Mouse (Mus musculus): ENCODE data around the gene Rpl36-ps4.

The Rpl36-ps4 gene

GRCm38 (mm10) chr17:87920677-87921076 is at the start of gene Rpl36-ps4:
TSS of gene Rpl36-ps4 (plus strand) at chr17:87920977.
- DNase-seq (ENCODE audit: low spot score) = no peak

DNA sequence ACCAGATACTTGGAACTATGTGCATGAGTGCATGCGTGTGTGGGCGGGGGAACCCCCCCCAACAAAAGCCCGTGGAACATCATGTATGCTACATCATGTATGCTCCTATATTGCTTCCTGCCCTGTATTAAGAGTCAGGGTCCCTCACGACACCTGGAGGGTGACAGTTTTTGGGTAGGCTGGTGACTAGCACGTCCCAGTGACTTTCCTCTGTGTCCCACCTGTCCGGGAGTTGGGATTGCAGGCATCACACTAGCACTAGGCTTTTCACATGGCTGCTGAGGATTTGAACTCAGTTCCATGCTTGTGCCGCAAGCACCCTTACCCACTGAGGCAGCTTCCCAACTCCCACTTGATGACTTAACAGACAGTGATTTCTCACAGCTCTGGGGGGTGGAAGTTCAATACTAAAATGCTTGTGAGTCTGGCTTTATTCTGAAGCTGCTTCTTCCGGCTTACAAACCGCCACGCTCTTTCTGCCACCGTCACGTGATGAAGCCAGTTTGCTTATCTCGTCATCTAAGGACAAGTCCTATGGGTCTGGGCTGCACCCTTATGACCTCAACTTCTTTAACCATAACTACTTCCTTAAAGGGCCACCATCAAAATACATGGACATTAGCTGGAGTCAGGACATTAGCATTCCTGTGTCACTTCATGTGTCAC is 49.2 kb upstream of the Rpl36-ps4 start:
- DNase-seq (ENCODE audit: low spot score) = no peak

- DNase-seq (ENCODE audit: low spot score) = no peak
These were observed 48.5 kb upstream of the Rpl36-ps4 start for GRCm38 (mm10) chr17:87872286-87872685.

DNA sequence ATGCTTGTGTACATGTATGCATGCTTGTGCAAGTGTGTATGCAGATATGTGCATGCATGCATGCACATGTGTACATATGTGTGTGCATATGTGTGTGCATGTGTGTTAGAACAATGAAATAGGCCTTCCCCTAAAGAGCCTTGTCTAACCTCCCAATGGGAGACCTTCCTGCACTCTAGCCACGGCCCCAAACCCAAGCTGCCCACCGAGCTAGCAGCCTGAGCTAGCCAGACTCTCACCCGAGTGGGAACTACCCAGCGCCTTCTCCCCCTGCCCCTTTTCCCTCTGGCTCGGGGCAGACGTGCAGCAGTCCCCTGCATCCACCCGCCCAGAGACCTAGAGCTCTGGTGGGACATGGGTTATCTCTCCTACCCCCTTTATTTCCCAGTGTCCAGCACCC is 47.3 kb upstream of the Rpl36-ps4 start:
- no peak for DNase-seq (ENCODE audit: low spot score)

- no peak for DNase-seq (ENCODE audit: low spot score)
These were observed 46.8 kb upstream of the Rpl36-ps4 start for GRCm38 (mm10) chr17:87873943-87874342.

- no peak for DNase-seq (ENCODE audit: low spot score)
These were observed 45.3 kb upstream of the Rpl36-ps4 start for GRCm38 (mm10) chr17:87875346-87875920.

DNA sequence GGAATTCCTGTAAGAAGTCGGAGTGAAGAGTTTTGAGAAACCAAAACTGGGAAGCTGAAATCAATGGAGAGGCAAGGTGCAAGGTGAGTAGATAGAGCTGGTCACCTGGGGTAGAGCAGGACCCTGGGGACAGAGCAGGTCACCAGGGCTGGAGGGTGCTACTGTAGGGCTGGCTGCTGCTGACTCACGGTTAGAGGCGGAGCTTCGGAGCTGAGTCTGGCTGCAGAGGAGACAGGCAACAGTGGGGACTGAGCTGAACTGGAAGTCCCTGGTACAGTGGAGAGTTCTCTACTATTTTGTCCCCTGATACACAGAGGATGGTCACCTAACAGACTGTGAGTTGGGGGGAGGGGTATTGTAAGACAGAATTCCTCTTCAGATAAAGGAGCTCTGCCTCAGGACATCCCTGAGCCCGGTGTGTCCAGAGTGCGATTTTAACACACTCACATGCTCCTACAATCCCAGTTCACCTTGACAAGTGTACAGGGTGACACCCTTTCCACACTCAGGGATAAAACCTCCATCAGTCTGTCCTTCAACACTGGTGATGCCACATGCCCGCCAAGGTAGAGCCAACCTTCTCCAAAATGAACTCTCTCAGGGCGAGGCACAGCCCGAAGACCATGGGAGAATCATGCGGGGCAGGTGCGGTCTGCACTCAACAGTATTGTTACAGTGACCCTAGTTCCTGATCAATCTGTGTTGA is 44.3 kb upstream of the Rpl36-ps4 start:
- no peak for DNase-seq (ENCODE audit: low spot score)

DNA sequence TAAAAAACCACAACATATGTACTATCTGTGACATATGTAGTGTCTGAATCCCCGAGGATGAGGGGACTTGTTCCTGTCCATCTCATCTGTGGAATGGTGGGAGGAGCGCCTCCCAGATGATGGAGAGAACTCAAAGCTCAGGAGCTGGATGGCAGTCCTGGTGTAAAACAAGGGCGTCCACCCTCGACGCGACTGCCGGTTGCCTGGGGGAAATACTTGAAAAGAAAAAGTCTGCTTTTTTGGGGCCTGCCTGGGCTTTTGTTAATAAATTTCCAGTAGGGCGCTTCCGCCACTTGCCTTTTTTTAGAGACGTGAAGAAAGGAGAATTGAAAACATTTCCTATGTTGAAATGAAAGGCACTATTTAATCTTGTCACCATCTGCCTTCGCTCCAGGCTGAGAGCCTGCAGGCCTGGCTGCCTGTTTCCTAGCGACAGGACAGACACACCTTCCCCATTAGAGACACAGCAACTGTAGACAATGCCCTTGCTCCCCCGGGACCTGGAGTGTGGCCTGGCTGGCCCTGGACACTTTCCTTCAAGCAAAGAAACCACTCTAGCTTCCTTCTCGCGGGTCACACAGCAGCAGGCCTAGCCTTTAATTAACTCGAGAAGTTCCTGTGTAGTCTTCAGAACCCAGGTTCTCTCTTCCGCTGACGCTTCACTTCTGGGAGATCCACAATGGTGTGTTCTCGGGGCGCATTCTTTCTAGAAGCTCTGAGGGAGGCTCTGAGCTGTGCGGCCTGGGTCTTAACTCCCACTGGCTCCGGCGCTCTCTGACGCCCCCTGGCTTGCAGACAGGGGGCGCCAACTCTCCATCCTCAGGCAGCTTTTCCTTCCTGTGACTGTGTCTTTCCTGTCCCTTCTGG is 43.3 kb upstream of the Rpl36-ps4 start:
- DNase-seq (ENCODE audit: low spot score) = no peak

DNA sequence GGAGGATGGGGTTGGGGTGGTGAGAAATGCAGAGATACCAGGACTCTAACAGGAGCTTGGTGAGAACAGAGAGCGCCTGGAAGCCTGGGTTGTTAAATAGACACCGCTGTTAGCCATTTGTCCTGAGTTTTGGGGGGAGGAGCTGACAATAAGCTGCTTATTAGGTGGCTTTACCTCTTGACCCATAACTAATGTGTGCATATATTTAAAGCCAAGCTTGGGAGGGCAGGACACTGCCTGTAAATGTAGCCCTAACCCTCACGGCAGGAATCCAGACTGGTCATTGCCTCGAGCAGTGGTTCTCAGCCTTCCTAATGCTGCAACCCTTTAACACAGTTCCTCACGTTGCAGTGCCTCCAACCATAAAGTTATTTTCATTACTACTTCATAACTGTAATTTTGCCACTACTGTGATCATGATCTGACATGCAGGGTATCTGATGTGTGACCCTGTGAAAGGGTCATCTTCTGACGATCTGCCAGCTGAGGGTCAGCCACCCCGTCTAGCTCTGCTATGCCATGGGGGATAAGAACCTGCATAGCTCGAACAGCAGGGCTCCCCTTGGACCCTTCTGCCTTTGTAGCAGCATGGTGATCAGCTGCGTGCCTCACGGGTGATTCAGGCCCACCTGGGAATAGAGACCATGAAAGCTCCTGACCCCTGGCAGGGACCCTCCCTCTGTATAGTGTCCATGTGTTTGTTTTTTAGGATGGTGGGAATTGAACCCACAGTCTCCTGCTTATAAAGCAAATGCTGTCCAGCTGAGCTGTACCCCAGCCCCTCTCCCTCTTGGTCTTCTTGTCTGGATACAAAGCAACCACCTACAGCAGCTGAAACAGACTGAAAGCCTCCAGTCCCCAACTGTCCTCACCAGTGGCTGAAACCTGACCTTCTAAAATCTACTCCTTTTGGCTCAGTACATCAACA is 42.0 kb upstream of the Rpl36-ps4 start:
- no peak for DNase-seq (ENCODE audit: low spot score)

DNA sequence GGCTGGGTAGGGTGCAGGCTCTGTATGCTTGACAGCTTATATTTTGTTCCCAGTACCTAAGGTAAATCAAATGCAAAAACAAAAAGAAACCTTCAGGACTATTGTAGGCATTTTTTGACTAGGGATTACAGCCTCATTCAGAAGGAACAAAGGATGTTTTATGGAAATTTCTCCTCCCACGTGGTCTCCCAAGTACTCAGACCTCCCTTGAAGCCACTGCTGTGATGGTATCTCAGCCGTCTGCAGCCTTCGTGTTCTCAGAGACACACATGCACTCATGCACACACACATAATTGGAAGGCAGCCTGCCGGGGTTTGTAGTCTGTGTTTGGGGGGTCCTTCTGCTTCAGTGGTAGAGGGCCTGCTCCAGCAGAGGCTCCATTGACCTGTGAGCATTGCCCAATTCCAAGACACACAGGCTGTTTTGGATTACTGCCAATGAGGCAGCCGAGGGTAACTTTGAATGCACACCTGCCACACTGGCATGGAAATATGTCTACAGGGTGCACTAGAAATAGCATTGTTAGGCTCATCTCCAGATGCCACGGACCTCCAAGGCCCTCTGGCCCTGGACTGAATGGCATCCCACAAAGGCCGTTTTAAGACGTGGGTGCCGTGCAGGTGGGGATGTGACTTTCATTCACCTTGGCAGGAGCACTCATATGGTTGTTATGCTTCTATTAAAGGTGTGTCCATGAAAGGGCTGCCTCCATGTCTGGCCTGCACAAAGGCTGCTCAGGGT is 41.1 kb upstream of the Rpl36-ps4 start:
- DNase-seq (ENCODE audit: low spot score) = no peak

GRCm38 (mm10) chr17:87882594-87882993 is 38.2 kb upstream of the Rpl36-ps4 start:
- DNase-seq (ENCODE audit: low spot score) = peak; percentile 15

DNA sequence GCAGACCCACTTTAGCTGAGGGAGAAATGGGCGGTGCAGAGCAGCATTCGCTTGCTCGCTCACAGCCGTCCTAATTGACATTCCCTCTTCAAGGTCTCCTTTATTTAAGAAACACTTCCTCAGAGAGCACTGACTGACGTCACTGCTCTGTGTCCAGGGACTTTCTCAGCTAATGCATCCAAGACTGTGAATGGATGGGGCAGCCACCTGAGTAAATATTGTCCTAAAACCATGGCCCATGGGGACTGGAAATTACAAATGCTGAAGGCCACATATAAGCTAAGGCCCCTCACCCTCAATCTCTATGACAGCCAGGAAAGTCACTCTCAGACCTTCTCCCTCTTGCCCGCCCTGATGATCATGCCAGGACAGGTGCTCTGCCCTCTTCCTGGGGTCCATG is 23.6 kb upstream of the Rpl36-ps4 start:
- DNase-seq (ENCODE audit: low spot score) = no peak

DNA sequence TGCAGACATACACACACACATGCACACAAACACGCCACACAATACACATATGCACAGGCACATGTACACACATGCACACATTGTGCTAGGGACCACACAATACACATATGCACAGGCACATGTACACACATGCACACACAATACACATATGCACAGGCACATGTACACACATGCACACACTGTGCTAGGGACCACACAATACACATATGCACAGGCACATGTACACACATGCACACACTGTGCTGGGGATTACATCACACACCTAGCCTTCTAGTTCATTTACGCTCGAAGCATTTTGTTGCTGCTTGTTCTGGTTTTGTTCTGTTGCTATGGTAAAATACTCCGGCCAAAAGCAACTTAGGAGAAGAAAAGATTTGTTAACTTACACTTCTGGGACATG is 20.1 kb upstream of the Rpl36-ps4 start:
- DNase-seq (ENCODE audit: low spot score) = no peak

GRCm38 (mm10) chr17:87901163-87901562 is 19.6 kb upstream of the Rpl36-ps4 start:
- no peak for DNase-seq (ENCODE audit: low spot score)

DNA sequence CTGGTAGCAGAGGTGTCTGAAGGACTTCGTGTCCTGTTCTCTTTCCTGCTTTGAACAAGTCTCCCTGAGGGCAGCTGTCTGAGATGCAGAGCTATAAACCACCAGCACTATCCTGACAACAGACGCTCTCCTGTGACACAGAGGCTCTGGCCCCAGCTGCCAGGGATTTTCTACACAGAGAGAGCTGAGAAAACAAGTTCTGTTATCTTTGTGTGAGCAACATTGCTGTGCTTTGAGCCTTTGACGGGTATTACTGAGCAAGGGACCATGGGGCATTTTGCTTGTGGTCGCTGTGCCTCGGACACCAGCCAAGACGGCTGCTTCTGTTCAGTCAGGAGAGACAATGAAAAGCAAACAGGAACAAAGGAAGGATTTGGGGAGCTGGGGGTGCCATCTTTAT is 17.6 kb upstream of the Rpl36-ps4 start:
- no peak for DNase-seq (ENCODE audit: low spot score)

DNA sequence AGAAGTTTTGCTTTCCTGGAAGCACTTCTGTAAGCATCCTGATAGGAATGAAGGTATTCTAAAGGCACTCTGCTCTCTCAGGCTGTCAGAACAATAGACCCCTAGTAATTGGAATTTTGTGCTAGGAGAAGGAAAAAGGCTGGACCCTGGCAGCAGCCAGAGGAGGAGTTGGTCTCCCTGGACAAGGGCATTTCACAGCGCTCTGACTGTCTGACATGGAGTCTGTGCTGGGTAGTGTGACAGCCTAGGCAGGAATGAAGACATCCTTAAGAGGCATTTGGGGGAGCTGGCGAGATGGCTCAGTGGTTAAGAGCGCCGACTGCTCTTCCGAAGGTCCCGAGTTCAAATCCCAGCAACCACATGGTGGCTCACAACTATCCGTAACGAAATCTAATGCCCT is 17.1 kb upstream of the Rpl36-ps4 start:
- DNase-seq (ENCODE audit: low spot score) = no peak

GRCm38 (mm10) chr17:87915386-87915785 is 5.4 kb upstream of the Rpl36-ps4 start:
- no peak for DNase-seq (ENCODE audit: low spot score)

DNA sequence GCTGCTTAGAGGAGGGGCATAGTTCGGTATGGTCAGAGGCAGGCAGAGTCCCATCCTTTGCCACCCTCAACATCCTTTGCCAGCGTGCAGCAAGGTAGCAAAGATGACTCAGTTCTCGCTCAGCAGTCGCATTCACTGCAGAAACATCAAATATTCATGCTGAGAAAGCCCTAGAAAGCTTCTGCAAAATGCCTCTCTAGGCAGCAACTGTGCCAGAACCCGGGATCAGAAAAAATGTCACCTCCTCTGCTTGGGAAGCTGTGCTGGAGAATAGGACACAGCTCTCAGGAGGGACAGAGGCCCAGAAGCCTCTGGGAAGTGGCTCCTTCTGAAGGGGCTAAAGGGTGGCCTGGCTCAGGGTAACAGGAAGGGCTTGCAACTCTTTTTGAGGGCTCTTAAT is 2.7 kb upstream of the Rpl36-ps4 start:
- DNase-seq (ENCODE audit: low spot score) = no peak

- no peak for DNase-seq (ENCODE audit: low spot score)
These were observed 13.5 kb downstream of the Rpl36-ps4 start for GRCm38 (mm10) chr17:87934326-87934725.

GRCm38 (mm10) chr17:87934736-87935135 is 14.0 kb downstream of the Rpl36-ps4 start:
- no peak for DNase-seq (ENCODE audit: low spot score)

DNA sequence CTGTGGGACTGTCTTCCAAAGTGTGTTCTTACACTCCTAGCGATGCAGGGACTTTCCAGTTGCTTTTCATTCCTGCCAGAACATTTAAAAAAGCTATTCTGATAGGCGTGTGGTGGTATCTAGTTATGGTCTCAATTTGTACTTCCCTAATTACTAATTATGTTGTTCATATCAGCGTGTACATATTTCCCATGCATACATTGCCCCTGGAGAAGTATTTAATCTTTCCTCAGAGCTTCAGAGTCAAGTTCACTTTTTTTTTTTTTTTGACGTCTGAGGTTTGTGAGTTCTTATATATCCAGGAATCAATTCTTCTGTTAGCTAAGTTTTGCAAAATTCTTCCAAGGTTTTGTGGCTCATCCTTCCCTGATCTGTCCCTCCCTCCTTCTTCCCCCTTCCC is 15.4 kb downstream of the Rpl36-ps4 start:
- DNase-seq (ENCODE audit: low spot score) = no peak
